Mouse (Mus musculus) forebrain, postnatal 0 days (tissue): Measurements from ENCODE around the gene Tardbp. TPM values are rescaled to one million over a fixed set of nuclear protein-coding genes. Genes with fewer than 3 reads are reported as not detected.

Source experiments
- ATAC-seq: fragments of 200-750 bp; cut with Nextera tagmentation; 2 replicates; pipeline ENCODE4 v1.8.0; 2017; ENCODE audit warnings: mild to moderate bottlenecking, moderate library complexity
- DNase-seq: peaks from one replicate; pipeline ENCODE4 v3.0.0-alpha.2; 2015
- H3K27ac ChIP-seq: fragments of 300-500 bp; sonication (generic); 2 replicates; pipeline ENCODE4 v1.5.1; 2014; ENCODE audit warnings: low read depth, mild to moderate bottlenecking, antibody characterized with exemption, low read length, moderate library complexity, mixed read lengths
- H3K27me3 ChIP-seq: fragments of 300-500 bp; sonication (generic); 2 replicates; pipeline ENCODE4 v1.6.1; 2014; ENCODE audit warnings: mild to moderate bottlenecking, low read length, mixed read lengths; ENCODE audit not compliant: insufficient read depth
- H3K36me3 ChIP-seq: fragments of 300-500 bp; sonication (generic); 2 replicates; pipeline ENCODE4 v1.6.1; 2014; ENCODE audit warnings: mild to moderate bottlenecking, moderate library complexity; ENCODE audit not compliant: insufficient read depth
- H3K4me1 ChIP-seq: fragments of 300-500 bp; sonication (generic); 2 replicates; pipeline ENCODE4 v1.6.1; 2014; ENCODE audit warnings: antibody characterized with exemption; ENCODE audit not compliant: insufficient read depth
- H3K4me2 ChIP-seq: fragments of 300-500 bp; sonication (generic); 2 replicates; pipeline ENCODE4 v1.6.1; 2014; ENCODE audit warnings: low read depth, mild to moderate bottlenecking, moderate library complexity
- H3K4me3 ChIP-seq: fragments of 300-500 bp; sonication (generic); 2 replicates; pipeline ENCODE4 v1.5.1; 2014; ENCODE audit warnings: low read depth, low read length, mixed read lengths
- H3K9ac ChIP-seq: fragments of 300-500 bp; sonication (generic); 2 replicates; pipeline ENCODE4 v1.6.1; 2014; ENCODE audit warnings: mild to moderate bottlenecking
- H3K9me3 ChIP-seq: fragments of 300-500 bp; sonication (generic); 2 replicates; pipeline ENCODE4 v1.6.1; 2016; ENCODE audit warnings: low read length
- CTCF ChIP-seq: sonication (generic); IDR thresholded peaks from 2 replicates; pipeline ENCODE4 v1.5.1; 2016; ENCODE audit warnings: antibody characterized with exemption, control low read depth, low read depth
- WGBS: fragments of 180-500 bp; shearing (Covaris S2); extraction: QIAGEN DNeasy Blood & Tissue Kit; methylation state at CpG from one replicate; pipeline ENCODE4 v1.1.7; 2014; 5-methylcytosine and 5-hydroxymethylcytosine counted together
- polyA plus RNA-seq: library from polyadenylated mRNA; unstranded; fragments of >200 nt; fragmentation: Nextera tagmentation; extraction: Ambion mirVana; gene quantifications from 2 replicates; pipeline ENCODE4 v1.2.1, GENCODE M21; 2015
- total RNA-seq: library from RNA; depleted of rRNA; stranded (reverse); fragments of >200 nt; gene quantifications from 2 replicates; pipeline ENCODE4 v1.2.3, GENCODE M21; 2014

Tardbp gene
- total and polyA plus RNA-seq, 2 experiments from 2014 or later = 104 to 159 TPM

GRCm38 (mm10) chr4:148649309-148649708 is 22.5 kb upstream of the Tardbp start:
- ATAC-seq = no peak
- H3K4me2 ChIP-seq = no peak overlapping the region
- H3K9me3 ChIP-seq = no peaks in the 10 kb centered on the region
- 68% methylated on average over 3 of the region's 3 CpGs for WGBS
- H3K4me3 ChIP-seq = no peak overlapping the region
- no peaks in the 10 kb centered on the region for H3K27me3 ChIP-seq
- H3K27ac ChIP-seq = no peak overlapping the region
- H3K36me3 ChIP-seq = no peaks in the 10 kb centered on the region
- H3K4me1 ChIP-seq = no peaks in the 10 kb centered on the region
- peak; percentile 42; the same call in 1 of the 2 replicates for TF ChIP-seq CTCF
- no peak overlapping the region for H3K9ac ChIP-seq
- DNase-seq = no peak

- Histone ChIP-seq H3K4me2 (no peak overlapping the region), H3K27ac (no peak overlapping the region), H3K9ac (no peak overlapping the region), H3K9me3 (no peaks in the 10 kb centered on the region), H3K4me3 (no peak overlapping the region), H3K4me1 (no peaks in the 10 kb centered on the region), H3K36me3 (no peaks in the 10 kb centered on the region), H3K27me3 (no peaks in the 10 kb centered on the region)
- ATAC-seq (no peak), DNase-seq (peak; percentile 25)
- no peak for TF ChIP-seq CTCF
- WGBS = 58% methylated on average over 11 of the region's 11 CpGs
Observed at GRCm38 (mm10) chr4:148646616-148647015, 19.8 kb upstream of the Tardbp start.

GRCm38 (mm10) chr4:148644926-148645325 is 18.1 kb upstream of the Tardbp start:
- H3K4me2 ChIP-seq = no peak overlapping the region
- no peak overlapping the region for H3K4me3 ChIP-seq
- no peaks in the 10 kb centered on the region for H3K27me3 ChIP-seq
- H3K27ac ChIP-seq = no peak overlapping the region
- no peaks in the 10 kb centered on the region for H3K4me1 ChIP-seq
- no peaks in the 10 kb centered on the region for H3K36me3 ChIP-seq
- 81% methylated on average over 6 of the region's 6 CpGs for WGBS
- H3K9me3 ChIP-seq = no peaks in the 10 kb centered on the region
- TF ChIP-seq CTCF = no peak
- H3K9ac ChIP-seq = no peak overlapping the region
- ATAC-seq = no peak
- no peak for DNase-seq

GRCm38 (mm10) chr4:148644157-148644511 is 17.3 kb upstream of the Tardbp start:
- H3K9me3 ChIP-seq = no peaks in the 10 kb centered on the region
- no peaks in the 10 kb centered on the region for H3K4me1 ChIP-seq
- ATAC-seq (peak; percentile 58), DNase-seq (peak; percentile 72)
- no peaks in the 10 kb centered on the region for H3K27me3 ChIP-seq
- peak; percentile 76 for TF ChIP-seq CTCF
- H3K9ac ChIP-seq = no peak overlapping the region
- no peaks in the 10 kb centered on the region for H3K36me3 ChIP-seq
- peak overlapping the region; percentile 21 for H3K4me2 ChIP-seq
- no peak overlapping the region for H3K27ac ChIP-seq
- 10% methylated on average over 9 of the region's 9 CpGs for WGBS
- no peak overlapping the region for H3K4me3 ChIP-seq

DNA sequence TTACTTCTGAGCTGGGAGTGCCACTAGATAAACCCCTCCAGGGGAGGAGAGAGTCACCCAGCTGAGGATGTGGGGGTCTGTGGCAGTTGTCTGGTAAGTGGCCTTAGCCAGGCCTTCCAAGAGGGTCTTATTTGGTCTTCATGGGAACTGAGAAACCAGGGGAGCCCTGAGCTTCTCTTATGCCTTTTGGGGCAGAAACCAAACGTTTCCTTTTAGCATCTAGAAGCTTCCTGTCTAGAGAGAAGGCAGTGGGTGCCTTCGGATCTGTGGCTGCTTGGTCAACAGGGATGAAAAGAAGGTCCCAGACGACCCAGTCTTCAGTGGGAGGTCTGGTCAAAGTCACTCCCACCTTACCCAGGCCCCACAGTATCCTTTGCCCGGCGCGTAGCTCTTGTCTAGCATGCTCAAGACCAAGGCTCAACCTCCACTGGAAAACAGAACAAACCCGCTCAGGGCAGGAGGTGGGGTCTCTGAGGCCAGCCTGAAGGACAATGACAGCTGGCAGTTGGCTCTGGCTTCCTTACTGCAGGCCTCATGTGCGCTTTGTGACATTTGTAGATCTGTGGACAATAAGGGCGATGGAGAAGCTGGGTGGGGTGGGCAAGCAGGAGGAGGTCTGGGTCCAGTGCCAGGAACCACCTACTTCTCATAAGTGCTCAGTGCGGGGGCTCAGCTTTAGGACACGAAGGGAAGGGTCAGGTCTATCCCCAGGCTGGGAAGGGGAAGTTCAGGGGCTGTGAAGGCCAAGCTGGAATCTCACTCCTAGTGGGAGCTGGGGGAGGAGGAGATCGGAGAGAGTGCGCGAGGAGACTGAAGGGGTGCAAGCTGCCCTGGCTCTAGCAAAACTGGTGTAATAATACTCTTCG is 16.7 kb upstream of the Tardbp start, which contains the start of gene Gm572:
Gm572 (plus strand) TSS at position 27 of the 866 bp plus-strand sequence.
- no peak for TF ChIP-seq CTCF
- no peaks in the 10 kb centered on the region for H3K36me3 ChIP-seq
- no peaks in the 10 kb centered on the region for H3K9me3 ChIP-seq
- DNase-seq = no peak
- no peak within 1 kb of the TSS for H3K4me3 ChIP-seq
- 70% methylated on average over 15 of the region's 15 CpGs for WGBS
- no peaks in the 10 kb centered on the region for H3K27me3 ChIP-seq
- no peak within 1 kb of the TSS for H3K9ac ChIP-seq
- no peak; the same call in 1 of the 2 replicates for ATAC-seq
- H3K4me1 ChIP-seq = no peaks in the 10 kb centered on the region
- H3K4me2 ChIP-seq = peak within 1 kb of the TSS; percentile 21
- H3K27ac ChIP-seq = no peak within 1 kb of the TSS

DNA sequence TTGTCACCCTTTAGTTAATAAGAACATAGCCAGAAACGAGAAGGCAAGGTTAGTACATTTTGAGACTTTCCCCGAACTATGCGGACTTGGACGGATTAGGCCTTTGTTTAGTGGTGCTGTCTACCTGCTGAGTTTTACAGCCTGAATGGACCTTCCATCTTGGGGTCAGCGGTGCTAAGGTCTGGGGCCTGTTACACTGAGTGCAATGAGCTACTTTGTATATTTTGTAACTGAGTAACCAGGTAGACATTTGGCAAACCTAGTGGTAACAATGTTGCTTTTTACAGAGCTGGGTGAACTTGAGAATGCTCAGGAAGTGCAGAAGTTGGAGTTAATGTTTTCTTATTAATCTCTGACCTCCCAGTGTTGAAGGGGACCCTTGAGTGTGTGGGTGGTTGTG is 14.3 kb upstream of the Tardbp start:
- Histone ChIP-seq H3K9me3 (no peaks in the 10 kb centered on the region), H3K9ac (no peak overlapping the region), H3K27ac (no peak overlapping the region), H3K27me3 (no peaks in the 10 kb centered on the region), H3K4me2 (no peak overlapping the region), H3K4me3 (no peak overlapping the region), H3K36me3 (no peaks in the 10 kb centered on the region), H3K4me1 (no peaks in the 10 kb centered on the region)
- WGBS = 73% methylated on average over 5 of the region's 5 CpGs
- ATAC-seq (no peak), DNase-seq (no peak)
- TF ChIP-seq CTCF = no peak

GRCm38 (mm10) chr4:148639455-148639854 is 12.6 kb upstream of the Tardbp start:
- Histone ChIP-seq H3K36me3 (no peaks in the 10 kb centered on the region), H3K9me3 (no peaks in the 10 kb centered on the region), H3K27ac (no peak overlapping the region), H3K27me3 (no peaks in the 10 kb centered on the region), H3K4me2 (no peak overlapping the region), H3K4me3 (no peak overlapping the region), H3K9ac (no peak overlapping the region), H3K4me1 (no peaks in the 10 kb centered on the region)
- 85% methylated on average over 2 of the region's 2 CpGs for WGBS
- DNase-seq (no peak), ATAC-seq (no peak)
- TF ChIP-seq CTCF = no peak
